Mouse (Mus musculus) adrenal gland, postnatal 25 days (tissue): Measurements from ENCODE around the gene Zfp365. TPM values are rescaled to one million over a fixed set of nuclear protein-coding genes. Genes with fewer than 3 reads are reported as not detected.

Experiments used
- DNase-seq: peaks from one replicate; pipeline ENCODE4 v3.0.0; 2021; ENCODE audit warnings: mixed read lengths
- total RNA-seq: library from RNA; stranded (reverse); gene quantifications from 2 replicates; pipeline ENCODE4 v1.2.3, GENCODE M21; 2021

The Zfp365 gene
- total RNA-seq, 1 experiment from 2014 or later = 2.1 TPM

DNA sequence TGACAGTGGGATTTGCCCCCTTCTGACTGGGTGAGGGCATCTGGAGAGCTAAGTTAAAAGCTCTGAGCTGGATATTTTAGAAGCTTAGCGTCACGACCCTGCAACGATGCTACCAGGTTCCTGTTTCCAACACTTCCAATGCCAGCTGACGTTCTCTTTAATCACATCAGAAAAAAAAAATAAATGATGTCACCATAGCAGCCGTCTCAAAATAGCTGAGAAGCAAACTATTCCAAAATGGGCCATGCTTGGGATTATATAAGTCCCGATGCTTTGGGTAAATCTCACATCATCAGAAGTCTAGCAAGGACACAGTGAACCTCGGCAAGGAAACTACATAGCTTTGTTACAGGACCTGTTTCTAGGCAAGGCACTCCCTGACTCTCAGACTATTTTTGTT lies 9.1 kb downstream of the Zfp365 start:
- no peak for DNase-seq

DNA sequence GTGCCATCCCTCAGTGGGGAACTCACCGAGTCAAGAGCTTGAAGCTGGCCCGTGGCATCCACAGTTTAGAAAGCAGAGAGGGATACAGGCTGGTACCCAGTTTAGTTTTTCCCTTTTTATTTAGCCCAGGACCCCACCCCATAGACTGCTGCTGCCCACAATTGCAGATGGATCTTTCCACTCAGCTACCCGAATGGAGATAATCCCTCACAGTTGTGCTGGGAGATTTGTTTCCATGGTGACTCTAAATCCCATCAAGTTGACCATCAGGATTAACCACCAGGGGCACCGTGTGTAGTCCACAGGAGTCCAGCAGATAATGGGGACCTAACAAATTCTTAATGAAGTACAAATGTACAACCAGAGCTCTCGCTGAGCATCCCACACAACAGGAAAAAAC lies 11.3 kb downstream of the Zfp365 start:
- DNase-seq = no peak

DNA sequence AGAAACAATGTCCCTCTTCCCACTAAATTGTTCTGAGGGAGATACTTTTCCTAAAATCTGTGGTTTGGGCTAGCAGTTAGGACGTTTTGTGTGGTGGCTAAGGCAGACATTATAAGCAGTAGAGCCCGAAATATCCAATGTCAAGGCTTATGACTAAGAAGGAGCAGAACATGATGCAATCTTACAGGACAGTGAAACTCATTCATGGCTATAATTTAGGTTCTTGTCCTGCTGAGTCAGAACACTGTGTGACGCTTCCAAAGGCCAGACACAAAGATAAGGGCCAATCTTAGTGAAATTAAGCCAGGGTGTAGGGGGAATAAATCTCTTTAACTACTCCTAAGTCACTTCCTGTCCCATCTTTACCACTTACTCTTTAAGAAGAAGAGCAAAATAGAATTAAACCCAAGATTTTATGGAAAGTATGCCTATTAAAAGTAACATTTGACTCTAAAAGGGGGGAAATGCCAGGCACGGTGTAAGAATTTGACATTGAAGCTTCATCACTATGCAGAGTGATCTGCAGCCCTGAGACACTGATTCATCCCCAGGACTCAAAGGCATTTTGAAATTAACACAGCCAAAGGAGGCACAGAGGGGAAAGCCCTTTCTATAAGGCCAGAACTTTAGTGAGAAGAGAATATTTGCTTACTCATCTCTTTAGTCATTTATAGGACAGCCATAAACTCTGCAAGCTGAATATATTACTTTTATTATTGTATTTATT lies 13.3 kb downstream of the Zfp365 start:
- DNase-seq = no peak

DNA sequence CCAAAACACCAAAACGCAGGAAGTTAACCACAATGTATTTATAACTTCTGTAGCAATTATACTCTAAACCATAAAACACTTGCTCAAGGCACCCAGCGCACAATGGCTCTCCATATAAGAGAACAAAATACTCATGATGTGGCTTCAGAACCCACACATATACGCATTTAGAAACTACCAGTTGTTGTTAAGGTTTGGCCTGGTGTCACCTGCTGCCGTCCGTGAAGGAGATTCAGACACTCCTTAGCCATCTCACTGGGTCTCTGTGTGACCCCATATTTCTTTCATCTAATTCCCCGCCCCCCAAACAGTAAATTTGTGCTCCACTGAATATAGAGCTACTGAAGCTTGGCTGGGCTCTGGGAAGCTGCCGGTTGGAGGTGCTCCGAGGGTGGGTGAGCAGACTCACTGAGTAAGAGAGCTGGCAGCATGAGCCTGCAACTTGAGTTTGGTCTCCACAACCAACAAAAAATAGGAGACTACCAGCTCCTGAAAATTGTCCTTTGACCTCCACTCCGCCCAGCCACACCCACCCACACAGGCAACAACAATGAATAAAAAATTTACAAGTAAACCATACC lies 14.0 kb downstream of the Zfp365 start:
- no peak for DNase-seq

DNA sequence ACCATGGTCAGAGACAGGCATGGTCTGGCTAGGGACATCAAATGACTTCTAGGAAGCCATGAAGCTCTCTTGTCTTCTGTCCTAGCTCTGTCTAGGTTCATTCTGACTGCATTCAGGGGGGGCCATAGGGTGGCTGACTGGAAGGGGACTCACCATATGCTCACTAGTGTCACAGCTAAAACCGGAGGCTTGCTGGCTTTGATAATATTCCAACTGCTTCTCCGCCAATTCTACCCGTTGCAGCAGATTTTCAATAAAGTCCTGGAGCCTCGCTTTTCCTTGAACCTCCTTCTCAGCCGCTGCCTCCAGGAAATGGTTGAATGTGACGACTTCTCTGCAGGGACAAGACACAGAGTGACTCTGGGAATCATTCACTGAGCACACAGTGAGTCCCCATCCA lies 15.2 kb downstream of the Zfp365 start:
- DNase-seq = no peak

DNA sequence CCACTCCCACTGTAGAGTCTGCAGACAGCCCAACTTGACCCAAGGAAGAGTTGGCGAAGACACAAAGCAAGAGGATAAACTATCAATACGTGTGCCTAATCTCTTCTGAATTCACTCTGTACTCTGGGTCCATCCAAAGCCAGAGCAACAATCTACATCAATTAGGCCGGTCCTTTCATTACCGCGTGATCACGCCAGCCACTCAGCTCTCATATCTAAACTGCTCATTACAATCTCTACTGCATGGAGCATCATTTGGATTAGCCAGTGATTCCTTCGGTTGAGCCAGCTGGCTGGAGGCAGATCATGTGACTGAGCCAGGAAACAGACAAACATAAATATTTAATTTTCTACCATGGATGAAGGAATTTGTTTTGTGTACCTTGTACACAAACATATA lies 17.8 kb downstream of the Zfp365 start:
- DNase-seq = no peak

DNA sequence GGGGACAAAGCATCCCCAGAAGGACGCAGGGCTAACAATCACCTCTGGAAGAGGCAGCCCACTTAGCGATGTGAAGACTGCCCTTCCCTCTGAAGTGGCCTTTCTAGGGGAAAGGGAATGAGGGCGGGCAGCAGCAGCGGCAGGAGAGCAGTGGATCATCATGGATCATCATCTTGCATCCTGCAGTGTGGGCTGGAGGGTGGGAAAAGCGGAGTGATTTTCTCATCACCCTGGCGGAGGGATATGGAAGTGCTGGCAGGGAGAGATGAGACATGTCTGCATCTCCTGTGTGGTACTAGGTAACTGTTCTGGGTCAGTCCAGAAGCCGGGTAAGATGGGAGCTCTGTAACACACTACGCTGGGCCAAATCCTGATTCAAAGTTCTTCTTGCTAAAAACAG lies 18.4 kb downstream of the Zfp365 start:
- no peak for DNase-seq

- DNase-seq = no peak
These were observed 19.2 kb downstream of the Zfp365 start for GRCm38 (mm10) chr10:67893226-67893625.

DNA sequence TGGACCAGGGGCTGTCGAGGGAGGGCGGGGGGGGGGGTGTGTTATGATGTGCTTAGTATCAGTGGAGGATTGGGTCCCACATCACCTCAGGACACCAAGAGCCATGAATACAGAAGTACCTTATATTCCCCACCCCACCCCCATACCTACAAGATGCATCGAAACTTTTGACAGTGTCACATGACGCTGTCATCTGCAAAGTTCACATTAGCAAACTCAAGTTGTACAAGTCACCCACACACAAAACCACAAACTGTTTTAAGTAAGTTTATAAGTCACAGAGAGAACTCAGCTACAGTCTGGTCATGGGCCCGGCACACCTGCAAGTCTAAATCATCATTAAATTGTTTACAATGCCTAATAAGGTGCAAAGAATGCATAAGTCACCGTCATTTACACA lies 21.3 kb downstream of the Zfp365 start:
- DNase-seq = no peak

DNA sequence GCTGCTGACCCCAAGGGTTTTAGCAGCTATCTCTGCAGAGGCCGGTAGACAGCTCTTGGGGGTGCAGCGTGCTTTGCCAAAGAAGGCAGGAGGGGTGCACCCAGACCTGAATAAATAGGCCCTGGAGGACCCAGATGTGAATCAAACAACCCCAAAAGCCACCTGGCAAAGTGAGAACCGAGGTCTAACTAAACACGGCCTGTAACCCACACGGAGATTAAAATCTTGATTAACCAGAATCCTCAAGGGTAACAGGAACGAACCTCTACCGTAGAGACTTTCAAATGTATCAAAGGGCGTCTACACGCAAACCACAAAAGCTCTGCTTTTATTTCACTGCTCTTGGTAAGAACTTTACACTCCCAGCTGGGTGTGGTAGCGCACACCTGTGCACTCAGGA lies 24.5 kb downstream of the Zfp365 start:
- DNase-seq = no peak

- DNase-seq = no peak
These were observed 31.8 kb downstream of the Zfp365 start for GRCm38 (mm10) chr10:67880692-67881091.

- DNase-seq = peak; percentile 68
These were observed 40.7 kb downstream of the Zfp365 start for GRCm38 (mm10) chr10:67871811-67872210.

DNA sequence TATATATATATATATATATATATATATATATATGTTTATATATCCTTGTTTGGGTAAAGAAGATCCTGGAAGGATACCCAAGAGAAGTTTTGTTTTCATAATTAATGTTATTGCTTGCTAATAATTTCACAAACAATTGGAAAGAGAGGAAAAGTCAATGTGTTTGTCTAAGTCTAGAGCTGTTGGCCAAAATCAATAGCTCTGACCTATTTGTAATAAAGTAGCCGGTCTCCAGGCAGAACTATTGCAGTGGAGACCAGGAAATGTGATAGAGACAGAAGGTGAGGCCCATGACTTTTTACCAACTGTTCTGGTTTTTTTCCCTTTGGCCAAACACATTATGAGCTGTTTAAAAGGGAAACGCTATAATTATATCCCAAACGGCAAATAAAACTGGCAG lies 44.2 kb downstream of the Zfp365 start:
- DNase-seq = no peak

DNA sequence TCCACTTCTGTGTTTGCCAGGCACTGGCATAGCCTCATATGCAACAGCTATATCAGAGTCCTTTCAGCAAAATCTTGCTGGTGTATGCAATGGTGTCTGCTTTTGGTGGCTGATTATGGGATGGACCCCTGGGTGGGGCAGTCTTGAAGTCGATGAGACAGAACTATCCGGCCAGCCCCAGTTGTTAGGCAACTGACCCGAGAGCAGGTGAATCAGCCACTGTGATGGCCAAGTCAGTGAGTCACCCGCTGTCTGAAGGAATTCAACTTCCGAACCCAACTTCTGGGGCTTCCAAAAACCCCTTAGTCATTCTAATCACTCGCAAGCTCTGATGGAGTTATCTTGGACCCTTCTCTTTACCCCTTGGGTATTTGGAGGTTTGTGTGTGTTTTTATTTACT lies 46.6 kb downstream of the Zfp365 start:
- peak; percentile 43 for DNase-seq

- DNase-seq = no peak
These were observed 47.4 kb downstream of the Zfp365 start for GRCm38 (mm10) chr10:67865063-67865462.

- DNase-seq = no peak
These were observed 50.1 kb downstream of the Zfp365 start for GRCm38 (mm10) chr10:67862331-67862730.

- DNase-seq = peak; percentile 59
These were observed 53.6 kb downstream of the Zfp365 start for GRCm38 (mm10) chr10:67858878-67859277.

DNA sequence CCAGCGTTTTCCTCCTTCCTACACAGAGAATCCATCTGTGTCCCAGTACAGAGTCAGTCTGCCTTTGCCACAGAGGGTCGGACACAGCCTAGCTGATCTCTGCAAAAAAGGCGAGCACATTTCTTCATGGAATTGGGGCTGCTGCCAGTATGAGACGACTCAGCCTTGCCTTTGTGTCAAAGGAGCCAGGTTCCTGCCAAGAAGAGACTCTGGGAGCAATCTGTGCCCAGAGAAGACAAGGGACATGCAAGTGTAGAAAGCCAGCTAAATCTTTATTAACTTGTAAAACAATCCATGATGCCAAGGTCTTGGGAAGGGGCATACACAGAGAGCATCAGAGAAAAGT lies 54.9 kb downstream of the Zfp365 start:
- DNase-seq = no peak

DNA sequence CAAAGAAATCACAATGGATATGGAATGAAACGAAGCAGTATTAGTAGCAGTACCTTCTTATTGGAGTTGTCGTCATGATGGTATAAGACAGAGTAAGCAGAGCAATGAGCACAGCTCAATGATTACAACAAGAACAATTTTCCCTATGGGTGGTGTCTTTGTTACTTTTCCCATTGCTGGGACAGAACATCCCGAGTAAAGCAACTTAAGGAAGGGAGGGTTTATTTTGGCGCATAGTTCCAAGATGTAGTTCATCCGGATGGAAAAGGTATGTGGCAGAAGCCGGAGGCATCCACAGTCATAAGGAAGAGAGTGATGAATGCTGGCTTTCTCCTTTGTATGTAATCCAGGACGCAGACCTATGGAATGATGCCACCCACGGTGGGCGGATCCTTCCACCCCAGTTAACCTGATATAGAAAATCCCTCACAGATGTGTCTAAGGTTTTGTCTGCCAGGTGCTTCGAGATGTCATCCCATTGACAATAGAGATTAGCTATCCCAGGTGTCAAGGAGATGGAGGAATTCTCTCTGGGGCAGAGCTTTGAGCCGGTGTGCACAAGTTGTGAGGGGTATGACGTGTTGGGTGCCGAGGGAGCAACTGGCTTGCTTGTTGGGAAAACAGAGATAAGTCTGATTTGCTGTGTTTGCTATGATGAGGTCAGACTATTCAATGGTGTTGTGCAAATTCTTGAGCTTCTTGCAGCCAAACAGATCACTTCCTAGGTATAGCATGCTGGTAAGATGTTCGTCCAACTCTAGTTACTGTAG lies 55.5 kb downstream of the Zfp365 start:
- no peak for DNase-seq

- DNase-seq = no peak
These were observed 56.7 kb downstream of the Zfp365 start for GRCm38 (mm10) chr10:67855760-67856159.

- DNase-seq = no peak
These were observed 60.1 kb downstream of the Zfp365 start for GRCm38 (mm10) chr10:67852411-67852810.

GRCm38 (mm10) chr10:67851079-67851478 lies 61.4 kb downstream of the Zfp365 start:
- no peak for DNase-seq

- no peak for DNase-seq
These were observed 66.3 kb downstream of the Zfp365 start for GRCm38 (mm10) chr10:67846016-67846650.
